Mouse (Mus musculus) CH12.LX (cell line): ENCODE results near the gene Klc4. TPM values are rescaled to one million over a fixed set of nuclear protein-coding genes. Genes with fewer than 3 reads are reported as not detected.

ENCODE experiments used
- DNase-seq: peaks from one replicate; pipeline ENCODE4 v3.0.0-alpha.2; 2013; ENCODE audit errors: extremely low read depth
- H3K27ac ChIP-seq: 2 replicates; pipeline ENCODE4 v1.5.1; 2012; ENCODE audit warnings: low read depth, mild to moderate bottlenecking, control low read depth, moderate library complexity; ENCODE audit not compliant: insufficient read depth
- H3K27me3 ChIP-seq: replicated peaks from 2 replicates; pipeline ENCODE3; 2012; ENCODE audit warnings: inconsistent platforms
- H3K36me3 ChIP-seq, 2 experiments: replicated peaks in 1 of 2; 2 replicates each; pipeline versions ENCODE3 to v1.6.1; 2012; ENCODE audit warnings: inconsistent platforms in 1 of 2, low read length in 1 of 2, mild to moderate bottlenecking in 1 of 2, mixed read lengths in 1 of 2, moderate library complexity in 1 of 2; ENCODE audit not compliant: control insufficient read depth in 1 of 2, insufficient read depth in 1 of 2
- H3K4me1 ChIP-seq, 2 experiments: 2 replicates each; pipeline ENCODE4 v1.6.1; 2012; ENCODE audit warnings: inconsistent platforms in 1 of 2, moderate library complexity in 1 of 2; ENCODE audit not compliant: insufficient read depth in 2 of 2, control insufficient read depth in 1 of 2
- H3K4me2 ChIP-seq: 2 replicates; pipeline ENCODE4 v1.6.1; 2012; ENCODE audit warnings: low read depth, mild to moderate bottlenecking, control low read depth; ENCODE audit not compliant: poor library complexity, insufficient read depth, severe bottlenecking
- H3K4me3 ChIP-seq, 3 experiments: fragments of 150-350 bp in 1 of 3; sonication (generic) in 1 of 3; replicated peaks in 1 of 3; 2 replicates each; pipeline versions ENCODE3 to v1.5.1; 2011 to 2012; ENCODE audit warnings: low read depth in 2 of 3, low read length in 2 of 3, mild to moderate bottlenecking in 2 of 3, moderate library complexity in 2 of 3, control low read depth in 1 of 3, improper control_type of control experiment in 1 of 3, inconsistent platforms in 1 of 3, mixed read lengths in 1 of 3; ENCODE audit not compliant: poor library complexity in 1 of 3
- H3K79me2 ChIP-seq: replicated peaks from 2 replicates; pipeline ENCODE4 v1.6.1; 2012; ENCODE audit warnings: mild to moderate bottlenecking, moderate library complexity; ENCODE audit not compliant: control insufficient read depth, poor library complexity, insufficient read depth, severe bottlenecking; ENCODE audit errors: extremely low read depth
- H3K9ac ChIP-seq: 2 replicates; pipeline ENCODE4 v1.6.1; 2012; ENCODE audit warnings: low read depth, mild to moderate bottlenecking, control low read depth, moderate library complexity; ENCODE audit not compliant: insufficient read depth
- H3K9me3 ChIP-seq: replicated peaks from 2 replicates; pipeline ENCODE3; 2012; ENCODE audit warnings: low read length, inconsistent platforms, mixed read lengths
- BHLHE40 ChIP-seq: IDR thresholded peaks from 2 replicates; pipeline ENCODE4 v1.6.1; 2011; ENCODE audit warnings: mild to moderate bottlenecking, low read depth, low read length, improper control_type of control experiment
- CTCF ChIP-seq, 2 experiments: IDR thresholded peaks in 1 of 2; conservative IDR thresholded peaks in 1 of 2; 2 replicates each; pipeline ENCODE4 v1.5.1; 2011 to 2012; ENCODE audit warnings: low read depth in 2 of 2, low read length in 2 of 2, improper control_type of control experiment in 1 of 2, inconsistent platforms in 1 of 2, mild to moderate bottlenecking in 1 of 2, moderate library complexity in 1 of 2
- GABPA ChIP-seq: IDR thresholded peaks from 2 replicates; pipeline ENCODE4 v1.6.1; 2012; ENCODE audit warnings: low read depth, low read length, improper control_type of control experiment, inconsistent platforms; ENCODE audit not compliant: insufficient replicate concordance
- JUND ChIP-seq: conservative IDR thresholded peaks from 2 replicates; pipeline ENCODE4 v1.6.1; 2011; ENCODE audit warnings: low read depth, low read length, improper control_type of control experiment
- MAX ChIP-seq: IDR thresholded peaks from 2 replicates; pipeline ENCODE4 v1.6.1; 2011; ENCODE audit warnings: low read length, improper control_type of control experiment
- MYC ChIP-seq: IDR thresholded peaks from 2 replicates; pipeline ENCODE4 v1.6.1; 2011; ENCODE audit warnings: low read depth, mild to moderate bottlenecking, improper control_type of control experiment, low read length
- NRF1 ChIP-seq: IDR thresholded peaks from 2 replicates; pipeline ENCODE4 v1.6.1; 2014; ENCODE audit warnings: low read depth, mild to moderate bottlenecking, inconsistent platforms, low read length, improper control_type of control experiment, moderate library complexity
- POLR2AphosphoS2 ChIP-seq: IDR thresholded peaks from 2 replicates; pipeline ENCODE4 v1.6.1; 2011; ENCODE audit warnings: low read depth, low read length, improper control_type of control experiment
- RAD21 ChIP-seq: IDR thresholded peaks from 2 replicates; pipeline ENCODE4 v1.6.1; 2011; ENCODE audit warnings: low read depth, mild to moderate bottlenecking, low read length, improper control_type of control experiment, moderate library complexity
- SIN3A ChIP-seq: IDR thresholded peaks from 2 replicates; pipeline ENCODE4 v1.6.1; 2012; ENCODE audit warnings: low read length, improper control_type of control experiment, inconsistent platforms
- SMC3 ChIP-seq: IDR thresholded peaks from 2 replicates; pipeline ENCODE4 v1.6.1; 2011; ENCODE audit warnings: low read depth, low read length, improper control_type of control experiment
- ZC3H11A ChIP-seq: IDR thresholded peaks from 2 replicates; pipeline ENCODE4 v1.6.1; 2012; ENCODE audit warnings: low read depth, mild to moderate bottlenecking, inconsistent platforms, low read length, improper control_type of control experiment
- ZKSCAN1 ChIP-seq: IDR thresholded peaks from 2 replicates; pipeline ENCODE4 v1.6.1; 2012; ENCODE audit warnings: low read depth, inconsistent platforms, low read length, improper control_type of control experiment, borderline replicate concordance
- ZMIZ1 ChIP-seq: IDR thresholded peaks from 2 replicates; pipeline ENCODE4 v1.6.1; 2012; ENCODE audit warnings: low read depth, mild to moderate bottlenecking, inconsistent platforms, low read length, improper control_type of control experiment
- dilution Hi-C: fragments of 300-500 bp; cut with MboI; formaldehyde crosslinking; loops from 2 replicates; pipeline ENCODE4 v1.14.3; 2020; ENCODE audit warnings: low sequenced_read_pairs; ENCODE audit not compliant: extremely low pct_unique_long_range_greater_than_20kb, extremely low pct_ligation_motif_present
- in situ Hi-C: fragments of 300-500 bp; cut with MboI; formaldehyde crosslinking; loops from 3 replicates; pipeline ENCODE4 v1.14.3; 2019; ENCODE audit warnings: low sequenced_read_pairs, low pct_ligation_motif_present, low pct_unique_long_range_greater_than_20kb, mixed read lengths
- polyA plus RNA-seq: library from polyadenylated mRNA; unstranded; fragments of >175 nt; gene quantifications from 2 replicates; pipeline ENCODE4 v1.2.1, GENCODE M21; 2012; ENCODE audit warnings: low read depth; ENCODE audit not compliant: insufficient read length
- total RNA-seq, 2 experiments: library from RNA; depleted of rRNA; stranded (reverse); fragments of 300-350 nt in 1 of 2; fragments of >200 nt in 1 of 2; gene quantifications; 2 replicates each; pipeline ENCODE4 v1.2.3; 2012 to 2014

The Klc4 gene
- total and polyA plus RNA-seq, 3 experiments: 6.6 to 10.7 (median 6.7) TPM

- in situ Hi-C loops: no loop called here
- Histone ChIP-seq H3K79me2 (no peaks in the 10 kb centered on the region), H3K9ac (no peak overlapping the region), H3K9me3 (no peaks in the 10 kb centered on the region), H3K4me2 (no peak overlapping the region), H3K36me3 (peaks cover 0 to 49% of the 10 kb centered on the region in 2 experiments), H3K4me1 (peaks cover 3 to 9% of the 10 kb centered on the region in 2 experiments; a peak in 3 of 4 replicates), H3K27ac (no peak overlapping the region), H3K4me3 (no peak overlapping the region), H3K27me3 (no peaks in the 10 kb centered on the region)
- no peak for DNase-seq
- TF ChIP-seq POLR2AphosphoS2: no peak
- no peak for TF ChIP-seq MYC
- no peak for TF ChIP-seq ZKSCAN1
- no peak for TF ChIP-seq GABPA
- TF ChIP-seq JUND: no peak
- no peak for TF ChIP-seq ZC3H11A
- TF ChIP-seq ZMIZ1: no peak
- no peak for TF ChIP-seq BHLHE40
- no peak for TF ChIP-seq SIN3A
- dilution Hi-C loops: no loop called here
Observed at GRCm38 (mm10) chr17:46639929-46640328, 5.9 kb downstream of the Klc4 start.

GRCm38 (mm10) chr17:46636831-46637523 lies 8.8 kb downstream of the Klc4 start:
- Histone ChIP-seq H3K27me3 (no peaks in the 10 kb centered on the region), H3K36me3 (peaks cover 0 to 62% of the 10 kb centered on the region in 2 experiments), H3K4me3 (no peak overlapping the region), H3K79me2 (no peaks in the 10 kb centered on the region), H3K9me3 (no peaks in the 10 kb centered on the region), H3K27ac (no peak overlapping the region), H3K4me1 (no peaks in the 10 kb centered on the region), H3K4me2 (no peak overlapping the region), H3K9ac (no peak overlapping the region)
- DNase-seq: peak; percentile 65
- in situ Hi-C loops (no loop called here), dilution Hi-C loops (no loop called here)
- TF ChIP-seq RAD21 (peak; percentile 82), GABPA (no peak), MAX (no peak), CTCF (conservative IDR thresholded peaks at IDR 0.05 in 1 of 2, IDR thresholded peaks at IDR 0.05 in 1 of 2; ENCODE audit: low read depth in 2 of 2, low read length in 2 of 2) (peak; percentile 54 to 89; a peak in 3 of 4 replicates), ZC3H11A (peak; percentile 37; the same call in 1 of the 2 replicates), SMC3 (peak; percentile 82), NRF1 (no peak)
